Mouse (Mus musculus) heart, embryonic 13.5 days (tissue): ENCODE results near the gene Cpne6. TPM values are rescaled to one million over a fixed set of nuclear protein-coding genes. Genes with fewer than 3 reads are reported as not detected.

Experiments
- polyA plus RNA-seq: library from polyadenylated mRNA; unstranded; fragments of >200 nt; fragmentation: Nextera tagmentation; extraction: Ambion mirVana; gene quantifications from 2 replicates; pipeline ENCODE4 v1.2.1, GENCODE M21; 2015

The Cpne6 gene
- polyA plus RNA-seq, 1 experiment from 2014 or later: 0.47 TPM

Other genes starting within 250 kb of the Cpne6 start
- gene Dhrs4, start 31.7 kb upstream of the Cpne6 start, polyA plus RNA-seq: 64.7 and 68.9 TPM in 2 replicates
- 1.9 TPM in 2 replicates for gene Carmil3, start 19.8 kb upstream of the Cpne6 start, polyA plus RNA-seq
- not detected in 2 replicates for gene Nrl, start 14.5 kb downstream of the Cpne6 start, polyA plus RNA-seq
- gene Pck2, start 29.8 kb downstream of the Cpne6 start, polyA plus RNA-seq: 40.9 and 43.9 TPM in 2 replicates
- gene Dcaf11, start 49.6 kb downstream of the Cpne6 start, polyA plus RNA-seq: 60.0 and 66.2 TPM in 2 replicates
- 0.56 and 1.3 TPM in 2 replicates for gene A730061H03Rik, start 50.0 kb downstream of the Cpne6 start, polyA plus RNA-seq
- 100 and 109 TPM in 2 replicates for gene Fitm1, start 65.2 kb downstream of the Cpne6 start, polyA plus RNA-seq
- 212 and 219 TPM in 2 replicates for gene Psme1, start 67.7 kb downstream of the Cpne6 start, polyA plus RNA-seq
- 14.8 and 19.1 TPM in 2 replicates for gene Emc9, start 74.9 kb downstream of the Cpne6 start, polyA plus RNA-seq
- 191 and 205 TPM in 2 replicates for gene Psme2, start 80.7 kb downstream of the Cpne6 start, polyA plus RNA-seq
- 12.5 and 15.2 TPM in 2 replicates for gene Rnf31, start 81.3 kb downstream of the Cpne6 start, polyA plus RNA-seq
- gene Irf9, start 93.1 kb downstream of the Cpne6 start, polyA plus RNA-seq: 9.7 and 10.1 TPM in 2 replicates
- gene Rec8, start 107.6 kb downstream of the Cpne6 start, polyA plus RNA-seq: 13.4 and 15.1 TPM in 2 replicates
- 64.8 and 67.1 TPM in 2 replicates for gene Ipo4, start 125.5 kb downstream of the Cpne6 start, polyA plus RNA-seq
- gene Gm49378, start 127.5 kb downstream of the Cpne6 start, polyA plus RNA-seq: 1.4 and 1.6 TPM in 2 replicates
- 77.8 and 81.5 TPM in 2 replicates for gene Tm9sf1, start 133.4 kb downstream of the Cpne6 start, polyA plus RNA-seq
- 0.43 and 0.53 TPM in 2 replicates for gene Tssk4, start 139.7 kb downstream of the Cpne6 start, polyA plus RNA-seq
- 74.3 and 83.3 TPM in 2 replicates for gene Mdp1, start 150.1 kb downstream of the Cpne6 start, polyA plus RNA-seq
- 39.3 and 47.4 TPM in 2 replicates for gene Gmpr2, start 161.5 kb downstream of the Cpne6 start, polyA plus RNA-seq
- 471 and 507 TPM in 2 replicates for gene Nedd8, start 161.7 kb downstream of the Cpne6 start, polyA plus RNA-seq
- 30.9 and 32.1 TPM in 2 replicates for gene Tinf2, start 171.4 kb downstream of the Cpne6 start, polyA plus RNA-seq
- gene Tgm1, start 203.5 kb downstream of the Cpne6 start, polyA plus RNA-seq: 0.23 and 0.25 TPM in 2 replicates
- 22.8 and 23.4 TPM in 2 replicates for gene Rabggta, start 211.8 kb downstream of the Cpne6 start, polyA plus RNA-seq
- 54.8 and 66.9 TPM in 2 replicates for gene Dhrs1, start 235.2 kb downstream of the Cpne6 start, polyA plus RNA-seq
- 22.8 and 23.9 TPM in 2 replicates for gene Nop9, start 235.2 kb downstream of the Cpne6 start, polyA plus RNA-seq
- gene Cideb, start 248.0 kb downstream of the Cpne6 start, polyA plus RNA-seq: 1.2 and 2.1 TPM in 2 replicates